8 mouse cellular contexts compared by ENCODE assay signal in genomic region chr11:80382626-80383018, GRCm38 (mm10). TPM values are rescaled to one million over a fixed set of nuclear protein-coding genes. Genes with fewer than 3 reads are reported as not detected.
A peak's percentile ranks its signal among the peaks of the same experiment; 100 is the strongest.
DNase-seq lines count a peak whose midpoint lies in the region; ATAC-seq and TF ChIP-seq lines count a peak whose summit lies in the region.

No protein-coding gene starts in this region.

- H3K36me3 ChIP-seq in heart, embryonic 11.5 days (ENCODE audit: control insufficient read depth, insufficient read depth, low read length), result no peaks in the 10 kb centered on the region
- H3K36me3 ChIP-seq in E14TG2a.4 (ENCODE audit: insufficient read depth, low read length), result peaks cover 36% of the 10 kb centered on the region
- H3K36me3 ChIP-seq in heart, embryonic 16.5 days (ENCODE audit: control insufficient read depth, insufficient read depth), result peaks cover 8% of the 10 kb centered on the region; the same call in 1 of the 2 replicates
- no peaks in the 10 kb centered on the region; the same call in 1 of the 2 replicates for H3K36me3 ChIP-seq in neural tube, embryonic 11.5 days (ENCODE audit: control insufficient read depth, insufficient read depth, low read length)

- H3K4me3 ChIP-seq in heart, embryonic 11.5 days (ENCODE audit: low read depth, low read length), result peak overlapping the region; percentile 98
- H3K4me3 ChIP-seq in E14TG2a.4 (replicated peaks; ENCODE audit: low read length), result peak overlapping the region; percentile 99
- H3K4me3 ChIP-seq in heart, embryonic 16.5 days (ENCODE audit: low read length), result peak overlapping the region; percentile 70
- peak overlapping the region; percentile 97 for H3K4me3 ChIP-seq in neural tube, embryonic 11.5 days (ENCODE audit: low read depth, low read length)

- H3K4me1 ChIP-seq in heart, embryonic 11.5 days (ENCODE audit: control insufficient read depth, insufficient read depth, low read length), result peaks cover 7% of the 10 kb centered on the region
- H3K4me1 ChIP-seq in E14TG2a.4 (replicated peaks; ENCODE audit: low read depth, low read length), result peaks cover 41% of the 10 kb centered on the region
- peaks cover 32% of the 10 kb centered on the region for H3K4me1 ChIP-seq in heart, embryonic 16.5 days (ENCODE audit: control insufficient read depth, insufficient read depth, low read length)
- H3K4me1 ChIP-seq in neural tube, embryonic 11.5 days (ENCODE audit: control insufficient read depth, insufficient read depth, low read length), result peaks cover 17% of the 10 kb centered on the region

- peak overlapping the region; percentile 94 for H3K27ac ChIP-seq in heart, embryonic 11.5 days (ENCODE audit: low read depth, low read length)
- peak overlapping the region; percentile 85 for H3K27ac ChIP-seq in heart, embryonic 16.5 days (ENCODE audit: low read length)
- peak overlapping the region; percentile 74 for H3K27ac ChIP-seq in neural tube, embryonic 11.5 days (ENCODE audit: low read depth, low read length)

- no peaks in the 10 kb centered on the region for H3K27me3 ChIP-seq in heart, embryonic 11.5 days (ENCODE audit: control insufficient read depth, insufficient read depth, low read length)
- no peaks in the 10 kb centered on the region for H3K27me3 ChIP-seq in E14TG2a.4 (ENCODE audit: insufficient read depth, low read length)
- H3K27me3 ChIP-seq in heart, embryonic 16.5 days (ENCODE audit: control insufficient read depth, insufficient read depth, low read length), result no peaks in the 10 kb centered on the region
- H3K27me3 ChIP-seq in neural tube, embryonic 11.5 days (ENCODE audit: control insufficient read depth, insufficient read depth, low read length), result no peaks in the 10 kb centered on the region

- DNase-seq in heart, adult 8-10 months (ENCODE audit: low spot score), result no peak
- peak; percentile 26 for DNase-seq in liver
- peak; percentile 21 for DNase-seq in neural tube, embryonic 11.5 days (ENCODE audit: low spot score)
- DNase-seq in thymus, postnatal 14 days, result peak; percentile 32

- peak overlapping the region; percentile 81 for H3K4me2 ChIP-seq in heart, embryonic 11.5 days
- H3K4me2 ChIP-seq in heart, embryonic 16.5 days (ENCODE audit: low read depth, low read length), result peak overlapping the region; percentile 65
- H3K4me2 ChIP-seq in neural tube, embryonic 11.5 days (ENCODE audit: low read depth), result peak overlapping the region; percentile 67

- H3K9ac ChIP-seq in heart, embryonic 11.5 days (ENCODE audit: low read depth, low read length), result peak overlapping the region; percentile 100
- H3K9ac ChIP-seq in heart, embryonic 16.5 days (ENCODE audit: low read length), result peak overlapping the region; percentile 74
- peak overlapping the region; percentile 69 for H3K9ac ChIP-seq in neural tube, embryonic 11.5 days (ENCODE audit: low read length)

- TF ChIP-seq CTCF in E14TG2a.4 (conservative IDR thresholded peaks at IDR 0.05; ENCODE audit: low read length), result no peak

- H3K9me3 ChIP-seq in heart, embryonic 11.5 days (replicated peaks; ENCODE audit: control insufficient read depth, low read length), result no peaks in the 10 kb centered on the region
- no peaks in the 10 kb centered on the region for H3K9me3 ChIP-seq in E14TG2a.4 (ENCODE audit: low read length)
- no peaks in the 10 kb centered on the region for H3K9me3 ChIP-seq in heart, embryonic 16.5 days (replicated peaks; ENCODE audit: control insufficient read depth, low read length)
- H3K9me3 ChIP-seq in neural tube, embryonic 11.5 days (ENCODE audit: control insufficient read depth, low read length), result no peaks in the 10 kb centered on the region

- WGBS in heart, embryonic 11.5 days (ENCODE audit: insufficient replicate concordance), result 5% methylated on average over 12 of the region's 12 CpGs
- WGBS in heart, embryonic 16.5 days, result 5% methylated on average over 12 of the region's 12 CpGs
- WGBS in neural tube, embryonic 11.5 days, result 7% methylated on average over 12 of the region's 12 CpGs

- ATAC-seq in heart, embryonic 11.5 days (replicated peaks; ENCODE audit: insufficient number of reproducible peaks, low FRiP score, low TSS enrichment), result no peak
- peak; percentile 23 for ATAC-seq in common myeloid progenitor, adult 5-6 weeks (replicated peaks; ENCODE audit: low read depth, poor library complexity, severe bottlenecking)
- ATAC-seq in heart, embryonic 16.5 days (replicated peaks; ENCODE audit: extremely low read depth, insufficient read depth, low FRiP score), result no peak
- ATAC-seq in neural tube, embryonic 11.5 days (ENCODE audit: insufficient read depth, low FRiP score, low TSS enrichment), result 0 out of 2 replicates have a peak, but pooled peaks have one; percentile 8

RNA-seq across cellular contexts. Expression of gene Zfp207, which starts 0.5 kb away (rescaled TPM):
- 189 and 200 TPM in 2 replicates for polyA plus RNA-seq in heart, embryonic 11.5 days (2014; fragmentation: Nextera tagmentation; extraction: Ambion mirVana)
- total RNA-seq in heart, adult 8-10 months (2022), result 10 to 100 TPM; 51.6 to 64.2 (median 60.8) TPM
- 244 and 248 TPM in 2 replicates for total RNA-seq in common myeloid progenitor, adult 5-6 weeks (2017)
- 141 and 155 TPM in 2 replicates for polyA plus RNA-seq in heart, embryonic 16.5 days (2015; fragmentation: Nextera tagmentation; extraction: Ambion mirVana)
- polyA plus RNA-seq in neural tube, embryonic 11.5 days (2014; fragmentation: Nextera tagmentation; extraction: Ambion mirVana), result 307 and 321 TPM in 2 replicates

RNA-seq across cellular contexts. Expression of gene 5730455P16Rik, which starts 4.8 kb away (rescaled TPM):
- 14.6 and 14.8 TPM in 2 replicates for polyA plus RNA-seq in heart, embryonic 11.5 days (2014; fragmentation: Nextera tagmentation; extraction: Ambion mirVana)
- total RNA-seq in heart, adult 8-10 months (2022), result 10 to 100 TPM; 26.4 to 28.9 (median 27.6) TPM
- 11.3 and 14.2 TPM in 2 replicates for total RNA-seq in common myeloid progenitor, adult 5-6 weeks (2017)
- 14.7 and 17.7 TPM in 2 replicates for polyA plus RNA-seq in heart, embryonic 16.5 days (2015; fragmentation: Nextera tagmentation; extraction: Ambion mirVana)
- 23.1 and 26.2 TPM in 2 replicates for polyA plus RNA-seq in neural tube, embryonic 11.5 days (2014; fragmentation: Nextera tagmentation; extraction: Ambion mirVana)

RNA-seq across cellular contexts. Expression of gene Psmd11, which starts 45.8 kb away (rescaled TPM):
- polyA plus RNA-seq in heart, embryonic 11.5 days (2014; fragmentation: Nextera tagmentation; extraction: Ambion mirVana), result 185 and 215 TPM in 2 replicates
- 100 to 1,000 TPM in 3 of 4 experiments, 10 to 100 TPM in 1; 99.6 to 118 (median 111) TPM for total RNA-seq in heart, adult 8-10 months (2022)
- 81.0 and 107 TPM in 2 replicates for total RNA-seq in common myeloid progenitor, adult 5-6 weeks (2017)
- polyA plus RNA-seq in heart, embryonic 16.5 days (2015; fragmentation: Nextera tagmentation; extraction: Ambion mirVana), result 189 and 197 TPM in 2 replicates
- polyA plus RNA-seq in neural tube, embryonic 11.5 days (2014; fragmentation: Nextera tagmentation; extraction: Ambion mirVana), result 307 and 313 TPM in 2 replicates

Comparison
In these comparisons a context has a peak if more than half of its experiments do, and no peak if none do; other contexts are left out.
1. ATAC-seq: peak in common myeloid progenitor, adult 5-6 weeks (single experiment) and neural tube, embryonic 11.5 days (single experiment); none in heart, embryonic 11.5 days (single experiment) and heart, embryonic 16.5 days (single experiment).
2. Peak in every context shown above with its lines, with median percentiles within 50 percentile points of each other: H3K27ac ChIP-seq, H3K4me2 ChIP-seq, H3K4me3 ChIP-seq and H3K9ac ChIP-seq.